Mouse (Mus musculus): ENCODE measurements around the gene Kif19a. TPM values are rescaled to one million over a fixed set of nuclear protein-coding genes. Genes with fewer than 3 reads are reported as not detected.

Gene Kif19a
- polyA plus RNA-seq, 1 experiment from 2014 or later, result 0.11 TPM

- H3K27me3 ChIP-seq (ENCODE audit: insufficient read depth, low read length), result no peaks in the 10 kb centered on the region
- no peak for DNase-seq (ENCODE audit: low spot score)
- 0 out of 2 replicates have a peak, but pooled peaks cover 7% of the 10 kb centered on the region for H3K4me1 ChIP-seq (replicated peaks; ENCODE audit: insufficient read depth, low read length)
- no peak overlapping the region for H3K9ac ChIP-seq (ENCODE audit: low read depth, low read length)
- H3K4me2 ChIP-seq (ENCODE audit: low read length), result no peak overlapping the region
- H3K27ac ChIP-seq, result no peak overlapping the region
- no peaks in the 10 kb centered on the region for H3K36me3 ChIP-seq (ENCODE audit: insufficient read depth, low read length)
- H3K9me3 ChIP-seq (replicated peaks; ENCODE audit: low read length), result no peaks in the 10 kb centered on the region
- WGBS, result 78% methylated on average over 2 of the region's 2 CpGs
- no peak overlapping the region for H3K4me3 ChIP-seq (replicated peaks; ENCODE audit: low read depth, low read length)
- ATAC-seq (replicated peaks; ENCODE audit: low FRiP score, low read depth), result no peak
- peak; percentile 25; the same call in 1 of the 2 replicates for TF ChIP-seq CTCF (IDR thresholded peaks at IDR 0.05; ENCODE audit: low read depth)
Measured at GRCm38 (mm10) chr11:114736111-114736510, 29.1 kb upstream of the Kif19a start.

GRCm38 (mm10) chr11:114736913-114737624 is 28.1 kb upstream of the Kif19a start:
- no peak for ATAC-seq (replicated peaks; ENCODE audit: low FRiP score, low read depth)
- no peak overlapping the region for H3K4me2 ChIP-seq (ENCODE audit: low read length)
- no peaks in the 10 kb centered on the region for H3K36me3 ChIP-seq (ENCODE audit: insufficient read depth, low read length)
- WGBS, result 35% methylated on average over 11 of the region's 11 CpGs
- H3K9ac ChIP-seq (ENCODE audit: low read depth, low read length), result peak overlapping the region; percentile 27; the same call in 1 of the 2 replicates
- no peak overlapping the region for H3K27ac ChIP-seq
- 0 out of 2 replicates have a peak, but pooled peaks cover 7% of the 10 kb centered on the region for H3K4me1 ChIP-seq (replicated peaks; ENCODE audit: insufficient read depth, low read length)
- no peaks in the 10 kb centered on the region for H3K27me3 ChIP-seq (ENCODE audit: insufficient read depth, low read length)
- peak; percentile 79 for TF ChIP-seq CTCF (IDR thresholded peaks at IDR 0.05; ENCODE audit: low read depth)
- no peaks in the 10 kb centered on the region for H3K9me3 ChIP-seq (replicated peaks; ENCODE audit: low read length)
- DNase-seq (ENCODE audit: low spot score), result peak; percentile 77
- H3K4me3 ChIP-seq (replicated peaks; ENCODE audit: low read depth, low read length), result no peak overlapping the region

GRCm38 (mm10) chr11:114740598-114740997 is 24.6 kb upstream of the Kif19a start:
- Histone ChIP-seq H3K9ac (ENCODE audit: low read depth, low read length) (0 out of 2 replicates have a peak overlapping the region, but pooled peaks have one; percentile 10), H3K27ac (no peak overlapping the region), H3K27me3 (ENCODE audit: insufficient read depth, low read length) (no peaks in the 10 kb centered on the region), H3K36me3 (ENCODE audit: insufficient read depth, low read length) (no peaks in the 10 kb centered on the region), H3K4me3 (replicated peaks; ENCODE audit: low read depth, low read length) (no peak overlapping the region), H3K4me2 (ENCODE audit: low read length) (0 out of 2 replicates have a peak overlapping the region, but pooled peaks have one; percentile 5), H3K9me3 (replicated peaks; ENCODE audit: low read length) (no peaks in the 10 kb centered on the region), H3K4me1 (replicated peaks; ENCODE audit: insufficient read depth, low read length) (0 out of 2 replicates have a peak, but pooled peaks cover 7% of the 10 kb centered on the region)
- 17% methylated on average over 10 of the region's 10 CpGs for WGBS
- ATAC-seq (replicated peaks; ENCODE audit: low FRiP score, low read depth) (peak; percentile 63), DNase-seq (ENCODE audit: low spot score) (peak; percentile 58)
- no peak for TF ChIP-seq CTCF (IDR thresholded peaks at IDR 0.05; ENCODE audit: low read depth)

GRCm38 (mm10) chr11:114741451-114741850 is 23.7 kb upstream of the Kif19a start:
- no peak overlapping the region for H3K9ac ChIP-seq (ENCODE audit: low read depth, low read length)
- no peaks in the 10 kb centered on the region for H3K27me3 ChIP-seq (ENCODE audit: insufficient read depth, low read length)
- no peaks in the 10 kb centered on the region for H3K9me3 ChIP-seq (replicated peaks; ENCODE audit: low read length)
- H3K4me2 ChIP-seq (ENCODE audit: low read length), result no peak overlapping the region
- ATAC-seq (replicated peaks; ENCODE audit: low FRiP score, low read depth) (no peak), DNase-seq (ENCODE audit: low spot score) (no peak)
- H3K4me3 ChIP-seq (replicated peaks; ENCODE audit: low read depth, low read length), result no peak overlapping the region
- H3K36me3 ChIP-seq (ENCODE audit: insufficient read depth, low read length), result no peaks in the 10 kb centered on the region
- WGBS, result 36% methylated on average over 6 of the region's 6 CpGs
- H3K27ac ChIP-seq, result no peak overlapping the region
- no peak for TF ChIP-seq CTCF (IDR thresholded peaks at IDR 0.05; ENCODE audit: low read depth)
- H3K4me1 ChIP-seq (replicated peaks; ENCODE audit: insufficient read depth, low read length), result 0 out of 2 replicates have a peak, but pooled peaks cover 7% of the 10 kb centered on the region

- 0 out of 2 replicates have a peak, but pooled peaks cover 3% of the 10 kb centered on the region for H3K4me1 ChIP-seq (replicated peaks; ENCODE audit: insufficient read depth, low read length)
- H3K9ac ChIP-seq (ENCODE audit: low read depth, low read length), result no peak overlapping the region
- ATAC-seq (replicated peaks; ENCODE audit: low FRiP score, low read depth) (peak; percentile 48; the same call in 1 of the 2 replicates), DNase-seq (ENCODE audit: low spot score) (peak; percentile 92)
- H3K27ac ChIP-seq, result no peak overlapping the region
- peak overlapping the region; percentile 21; the same call in 1 of the 2 replicates for H3K4me2 ChIP-seq (ENCODE audit: low read length)
- under 1% methylated on average over 12 of the region's 12 CpGs for WGBS
- peak; percentile 98 for TF ChIP-seq CTCF (IDR thresholded peaks at IDR 0.05; ENCODE audit: low read depth)
- H3K36me3 ChIP-seq (ENCODE audit: insufficient read depth, low read length), result no peaks in the 10 kb centered on the region
- H3K4me3 ChIP-seq (replicated peaks; ENCODE audit: low read depth, low read length), result no peak overlapping the region
- H3K27me3 ChIP-seq (ENCODE audit: insufficient read depth, low read length), result no peaks in the 10 kb centered on the region
- no peaks in the 10 kb centered on the region for H3K9me3 ChIP-seq (replicated peaks; ENCODE audit: low read length)
Measured at GRCm38 (mm10) chr11:114745134-114745533, 20.1 kb upstream of the Kif19a start.

GRCm38 (mm10) chr11:114747564-114748138 is 17.5 kb upstream of the Kif19a start:
- H3K27ac ChIP-seq, result no peak overlapping the region
- no peak for ATAC-seq (replicated peaks; ENCODE audit: low FRiP score, low read depth)
- H3K27me3 ChIP-seq (ENCODE audit: insufficient read depth, low read length), result no peaks in the 10 kb centered on the region

More at GRCm38 (mm10) chr11:114747564-114748138, 17.5 kb upstream of the Kif19a start:
- Histone ChIP-seq H3K4me1 (replicated peaks; ENCODE audit: insufficient read depth, low read length) (no peaks in the 10 kb centered on the region), H3K9me3 (replicated peaks; ENCODE audit: low read length) (no peaks in the 10 kb centered on the region), H3K4me3 (replicated peaks; ENCODE audit: low read depth, low read length) (no peak overlapping the region), H3K36me3 (ENCODE audit: insufficient read depth, low read length) (no peaks in the 10 kb centered on the region), H3K9ac (ENCODE audit: low read depth, low read length) (no peak overlapping the region), H3K4me2 (ENCODE audit: low read length) (no peak overlapping the region)
- DNase-seq (ENCODE audit: low spot score), result no peak
- TF ChIP-seq CTCF (IDR thresholded peaks at IDR 0.05; ENCODE audit: low read depth), result no peak
- WGBS, result 44% methylated on average over 12 of the region's 12 CpGs

Data from kidney, postnatal 0 days (tissue).